Mouse (Mus musculus) limb, embryonic 13.5 days (tissue): ENCODE measurements at regions not wholly inside any gene's neighbourhood (a gene's known extent, or its start where the extent isn't known, plus 50 kb on each side); places are given as distances from the start of the nearest gene placed in this dataset.
"Not testable (repeated sequence)": the region's sequence is repeated elsewhere in the genome, so short reads cannot be mapped to it uniquely, and the experiment has no call there.

Experiments
- ATAC-seq: fragments of 200-750 bp; cut with Nextera tagmentation; 2 replicates; pipeline ENCODE4 v1.8.0; 2017; ENCODE audit warnings: low read depth, moderate number of reproducible peaks, moderate TSS enrichment; ENCODE audit not compliant: low FRiP score
- H3K27ac ChIP-seq: fragments of 300-500 bp; sonication (generic); 2 replicates; pipeline ENCODE4 v1.5.1; 2015; ENCODE audit warnings: inconsistent platforms, mild to moderate bottlenecking, moderate library complexity
- H3K27me3 ChIP-seq: fragments of 300-500 bp; sonication (generic); 2 replicates; pipeline ENCODE4 v1.6.1; 2015; ENCODE audit warnings: mild to moderate bottlenecking, inconsistent platforms
- H3K36me3 ChIP-seq: fragments of 300-500 bp; sonication (generic); 2 replicates; pipeline ENCODE4 v1.6.1; 2015; ENCODE audit warnings: inconsistent platforms, mild to moderate bottlenecking, moderate library complexity
- H3K4me1 ChIP-seq: fragments of 300-500 bp; sonication (generic); 2 replicates; pipeline ENCODE4 v1.6.1; 2015; ENCODE audit warnings: inconsistent platforms
- H3K4me2 ChIP-seq: fragments of 300-500 bp; sonication (generic); replicated peaks from 2 replicates; pipeline ENCODE4 v1.6.1; 2015; ENCODE audit warnings: inconsistent platforms, mild to moderate bottlenecking, moderate library complexity
- H3K4me3 ChIP-seq: fragments of 300-500 bp; sonication (generic); 2 replicates; pipeline ENCODE4 v1.5.1; 2015; ENCODE audit warnings: moderate library complexity, mild to moderate bottlenecking, inconsistent platforms
- H3K9ac ChIP-seq: fragments of 300-500 bp; sonication (generic); 2 replicates; pipeline ENCODE4 v1.6.1; 2015; ENCODE audit warnings: mild to moderate bottlenecking, inconsistent platforms
- H3K9me3 ChIP-seq: fragments of 300-500 bp; sonication (generic); 2 replicates; pipeline ENCODE4 v1.6.1; 2016; ENCODE audit warnings: inconsistent platforms
- WGBS: fragments of 180-500 bp; shearing (Covaris S2); methylation state at CpG from one replicate; pipeline ENCODE4 v1.1.7; 2015; 5-methylcytosine and 5-hydroxymethylcytosine counted together

- Histone ChIP-seq H3K27me3 (no peaks in the 10 kb centered on the region), H3K36me3 (no peaks in the 10 kb centered on the region), H3K9ac (no peak overlapping the region), H3K4me3 (no peak overlapping the region), H3K4me2 (no peak overlapping the region), H3K27ac (no peak overlapping the region), H3K9me3 (peaks cover 6% of the 10 kb centered on the region), H3K4me1 (peaks cover 9% of the 10 kb centered on the region)
- no peak for ATAC-seq
- 71% methylated on average over 15 of the region's 15 CpGs for WGBS
These were observed 109.7 kb upstream of the Ubl3 start for GRCm38 (mm10) chr5:148662281-148662741.

- no peak overlapping the region for H3K9ac ChIP-seq
- 91% methylated on average over 4 of the region's 4 CpGs for WGBS
These were observed 108.5 kb upstream of the Ubl3 start for GRCm38 (mm10) chr5:148661120-148661519.

GRCm38 (mm10) chr5:148657936-148658640, 105.5 kb upstream of the Ubl3 start:
- Histone ChIP-seq H3K27me3 (no peaks in the 10 kb centered on the region), H3K9ac (no peak overlapping the region), H3K27ac (no peak overlapping the region), H3K4me3 (no peak overlapping the region), H3K4me2 (no peak overlapping the region), H3K9me3 (peaks cover 6% of the 10 kb centered on the region), H3K4me1 (peaks cover 7% of the 10 kb centered on the region), H3K36me3 (no peaks in the 10 kb centered on the region)
- ATAC-seq: no peak
- 73% methylated on average over 4 of the region's 4 CpGs for WGBS

More at GRCm38 (mm10) chr5:148661120-148661519, 108.5 kb upstream of the Ubl3 start:
- Histone ChIP-seq H3K4me1 (peaks cover 9% of the 10 kb centered on the region), H3K36me3 (no peaks in the 10 kb centered on the region), H3K4me2 (no peak overlapping the region), H3K27ac (no peak overlapping the region), H3K4me3 (no peak overlapping the region), H3K27me3 (no peaks in the 10 kb centered on the region), H3K9me3 (peaks cover 6% of the 10 kb centered on the region)
- no peak for ATAC-seq

GRCm38 (mm10) chr5:148652525-148653243, 100.1 kb upstream of the Ubl3 start:
- Histone ChIP-seq H3K4me2 (no peak overlapping the region), H3K36me3 (no peaks in the 10 kb centered on the region), H3K9me3 (no peaks in the 10 kb centered on the region), H3K27ac (no peak overlapping the region), H3K4me3 (no peak overlapping the region), H3K9ac (no peak overlapping the region; the same call in 1 of the 2 replicates), H3K4me1 (peaks cover 14% of the 10 kb centered on the region), H3K27me3 (no peaks in the 10 kb centered on the region)
- 54% methylated on average over 7 of the region's 7 CpGs for WGBS
- ATAC-seq: no peak

- H3K4me3 ChIP-seq: no peak overlapping the region
- H3K27ac ChIP-seq: no peak overlapping the region
- 42% methylated on average over 4 of the region's 4 CpGs for WGBS
- H3K4me2 ChIP-seq: no peak overlapping the region
- no peaks in the 10 kb centered on the region for H3K36me3 ChIP-seq
- no peaks in the 10 kb centered on the region for H3K27me3 ChIP-seq
- no peak for ATAC-seq
- H3K4me1 ChIP-seq: peaks cover 23% of the 10 kb centered on the region
- no peak overlapping the region for H3K9ac ChIP-seq
- no peaks in the 10 kb centered on the region for H3K9me3 ChIP-seq
These were observed 99.1 kb upstream of the Ubl3 start for GRCm38 (mm10) chr5:148651736-148652135.

- H3K9ac ChIP-seq, H3K27me3 ChIP-seq, H3K27ac ChIP-seq, H3K4me3 ChIP-seq, H3K4me2 ChIP-seq, H3K36me3 ChIP-seq, H3K9me3 ChIP-seq, ATAC-seq: not testable (repeated sequence)
- H3K4me1 ChIP-seq: peaks cover 42% of the 10 kb centered on the region
- WGBS: 98% methylated on average over 7 of the region's 7 CpGs
These were observed 97.0 kb upstream of the Ubl3 start for GRCm38 (mm10) chr5:148649573-148649972.

- Histone ChIP-seq H3K4me3 (no peak overlapping the region), H3K4me1 (peaks cover 42% of the 10 kb centered on the region), H3K36me3 (no peaks in the 10 kb centered on the region), H3K27me3 (no peaks in the 10 kb centered on the region), H3K9ac (no peak overlapping the region), H3K27ac (no peak overlapping the region), H3K9me3 (no peaks in the 10 kb centered on the region), H3K4me2 (no peak overlapping the region)
- WGBS: 79% methylated on average over 9 of the region's 9 CpGs
- ATAC-seq: no peak
These were observed 96.5 kb upstream of the Ubl3 start for GRCm38 (mm10) chr5:148649123-148649522.

- Histone ChIP-seq H3K36me3 (no peaks in the 10 kb centered on the region), H3K27me3 (no peaks in the 10 kb centered on the region), H3K9ac (no peak overlapping the region), H3K9me3 (no peaks in the 10 kb centered on the region), H3K27ac (no peak overlapping the region), H3K4me2 (no peak overlapping the region), H3K4me3 (no peak overlapping the region), H3K4me1 (peaks cover 42% of the 10 kb centered on the region)
- 65% methylated on average over 2 of the region's 2 CpGs for WGBS
- ATAC-seq: no peak
These were observed 95.1 kb upstream of the Ubl3 start for GRCm38 (mm10) chr5:148647644-148648043.

GRCm38 (mm10) chr5:148645772-148646171, 93.2 kb upstream of the Ubl3 start:
- Histone ChIP-seq H3K9ac (no peak overlapping the region), H3K4me3 (no peak overlapping the region), H3K27me3 (no peaks in the 10 kb centered on the region), H3K27ac (peak overlapping the region; percentile 23; the same call in 1 of the 2 replicates), H3K9me3 (no peaks in the 10 kb centered on the region), H3K4me2 (peak overlapping the region; percentile 12), H3K4me1 (peaks cover 37% of the 10 kb centered on the region), H3K36me3 (no peaks in the 10 kb centered on the region)
- no peak for ATAC-seq
- WGBS: 34% methylated on average over 4 of the region's 4 CpGs

GRCm38 (mm10) chr5:148645191-148645681, 92.6 kb upstream of the Ubl3 start:
- peak; percentile 90 for ATAC-seq
- Histone ChIP-seq H3K9ac (no peak overlapping the region), H3K27me3 (no peaks in the 10 kb centered on the region), H3K4me3 (no peak overlapping the region), H3K9me3 (no peaks in the 10 kb centered on the region), H3K4me1 (peaks cover 37% of the 10 kb centered on the region), H3K27ac (peak overlapping the region; percentile 23; the same call in 1 of the 2 replicates), H3K4me2 (peak overlapping the region; percentile 12), H3K36me3 (no peaks in the 10 kb centered on the region)
- WGBS: 24% methylated on average over 10 of the region's 10 CpGs

GRCm38 (mm10) chr5:148644345-148644744, 91.8 kb upstream of the Ubl3 start:
- no peak overlapping the region for H3K4me3 ChIP-seq
- no peaks in the 10 kb centered on the region; the same call in 1 of the 2 replicates for H3K27me3 ChIP-seq
- H3K9ac ChIP-seq: no peak overlapping the region
- no peak overlapping the region for H3K4me2 ChIP-seq
- H3K9me3 ChIP-seq: no peaks in the 10 kb centered on the region
- H3K36me3 ChIP-seq: no peaks in the 10 kb centered on the region
- H3K4me1 ChIP-seq: peaks cover 37% of the 10 kb centered on the region
- H3K27ac ChIP-seq: no peak overlapping the region
- WGBS: 91% methylated on average over 7 of the region's 7 CpGs
- no peak for ATAC-seq

GRCm38 (mm10) chr5:148641652-148642395, 89.2 kb upstream of the Ubl3 start:
- Histone ChIP-seq H3K27me3 (no peaks in the 10 kb centered on the region; the same call in 1 of the 2 replicates), H3K4me2 (no peak overlapping the region), H3K9me3 (no peaks in the 10 kb centered on the region), H3K36me3 (no peaks in the 10 kb centered on the region), H3K27ac (no peak overlapping the region), H3K4me3 (no peak overlapping the region), H3K9ac (no peak overlapping the region), H3K4me1 (peaks cover 25% of the 10 kb centered on the region)
- ATAC-seq: no peak
- WGBS: 32% methylated on average over 15 of the region's 15 CpGs
